Mouse (Mus musculus) brain, embryonic 14.5 days (tissue): ENCODE results near the gene Wipi1.

Experiments used
- CTCF ChIP-seq: fragments of 200-500 bp; IDR thresholded peaks from 2 replicates; pipeline ENCODE4 v1.5.1; 2012; ENCODE audit warnings: inconsistent platforms, mild to moderate bottlenecking, moderate library complexity, borderline replicate concordance; ENCODE audit not compliant: insufficient read depth, insufficient read length; ENCODE audit errors: extremely low read depth
- POLR2A ChIP-seq: fragments of 200-500 bp; IDR thresholded peaks from 2 replicates; pipeline ENCODE4 v1.6.1; 2012; ENCODE audit warnings: mild to moderate bottlenecking, inconsistent platforms, borderline replicate concordance; ENCODE audit not compliant: poor library complexity, insufficient read depth, insufficient read length, severe bottlenecking; ENCODE audit errors: extremely low read depth

- TF ChIP-seq POLR2A (no peak), CTCF (no peak)
Measured at GRCm38 (mm10) chr11:109620356-109620755, 8.6 kb upstream of the Wipi1 start.
